Comparison of ENCODE assay signal across 30 mouse cellular contexts in genomic region chr4:53086636-53087035, GRCm38 (mm10).
A peak's percentile ranks its signal among the peaks of the same experiment; 100 is the strongest.
DNase-seq lines count a peak whose midpoint lies in the region; ATAC-seq and TF ChIP-seq lines count a peak whose summit lies in the region.
"Had no signal": no experiment of that assay in that cellular context is flagged by ENCODE, and none has a peak within 500 bp of the region (broad histone marks: within the 10 kb centered on the region; RNA-seq: fewer than 3 reads in every experiment).

No protein-coding gene starts in this region.

- no peak overlapping the region for H3K4me3 ChIP-seq in gastrocnemius, adult 2 months
- H3K4me3 ChIP-seq in kidney, embryonic 14.5 days (ENCODE audit: low read length), result no peak overlapping the region
- H3K4me3 ChIP-seq: embryonic facial prominence, embryonic 12.5 days; embryonic facial prominence, embryonic 15.5 days; heart, embryonic 12.5 days; heart, embryonic 15.5 days; hindbrain, embryonic 10.5 days; hindbrain, embryonic 13.5 days had no signal

- ATAC-seq in kidney, embryonic 14.5 days (ENCODE audit: low FRiP score, low TSS enrichment), result no peak
- ATAC-seq: forebrain, embryonic 14.5 days; forebrain, postnatal 0 days; hindbrain, embryonic 16.5 days; Patski had no signal

- TF ChIP-seq CTCF in gastrocnemius, adult 2 months (IDR thresholded peaks at IDR 0.05), result no peak

- DNase-seq in gastrocnemius, adult 2 months, result peak; percentile 47
- no peak for DNase-seq in gastrocnemius, postnatal 25 days
- DNase-seq in kidney, adult 8-10 months, result peak; percentile 46 to 53
- DNase-seq in kidney, postnatal 10 days, result no peak
- peak; percentile 56 to 80 for DNase-seq in kidney, postnatal 25 days
- DNase-seq in lung, postnatal 14 days, result no peak
- DNase-seq: adrenal gland, adult 2 months; adrenal gland, postnatal 14 days; B cell, adult 2 months; cerebellum, adult 11 months; cerebellum, adult 2 months; cerebellum, adult 9-11 months; cerebellum, postnatal 25 days; forebrain, postnatal 0 days; gastrocnemius, postnatal 10 days; heart, adult 18-20 months; heart, postnatal 10 days; heart, postnatal 36 days had no signal

- H3K4me2 ChIP-seq in kidney, embryonic 14.5 days (replicated peaks; ENCODE audit: low read depth, low read length), result no peak overlapping the region
- H3K4me2 ChIP-seq: embryonic facial prominence, embryonic 12.5 days; embryonic facial prominence, embryonic 15.5 days; heart, embryonic 12.5 days; heart, embryonic 15.5 days; hindbrain, embryonic 13.5 days had no signal

- WGBS in kidney, embryonic 14.5 days, result 78% methylated on average over 2 of the region's 2 CpGs

- intact Hi-C loops in gastrocnemius, adult 2 months (cut with DNase I), result no loop called here

- no peaks in the 10 kb centered on the region for H3K4me1 ChIP-seq in kidney, embryonic 14.5 days (ENCODE audit: control insufficient read depth, insufficient read depth, low read length)
- H3K4me1 ChIP-seq: embryonic facial prominence, embryonic 12.5 days; embryonic facial prominence, embryonic 15.5 days; heart, embryonic 12.5 days; heart, embryonic 15.5 days; hindbrain, embryonic 10.5 days; hindbrain, embryonic 13.5 days had no signal

- H3K36me3 ChIP-seq in kidney, embryonic 14.5 days (ENCODE audit: control insufficient read depth, insufficient read depth, low read length), result no peaks in the 10 kb centered on the region

- H3K27ac ChIP-seq in gastrocnemius, adult 2 months, result peak overlapping the region; percentile 35; the same call in 1 of the 2 replicates
- H3K27ac ChIP-seq in kidney, embryonic 14.5 days (ENCODE audit: low read depth, low read length), result no peak overlapping the region
- H3K27ac ChIP-seq: embryonic facial prominence, embryonic 12.5 days; embryonic facial prominence, embryonic 15.5 days; heart, embryonic 15.5 days; hindbrain, embryonic 10.5 days; hindbrain, embryonic 13.5 days had no signal

- no peaks in the 10 kb centered on the region for H3K27me3 ChIP-seq in kidney, embryonic 14.5 days (ENCODE audit: control insufficient read depth, insufficient read depth, low read length)
- H3K27me3 ChIP-seq: CH12.LX; embryonic facial prominence, embryonic 12.5 days; embryonic facial prominence, embryonic 15.5 days; heart, embryonic 12.5 days; heart, embryonic 15.5 days; hindbrain, embryonic 13.5 days; Patski had no signal

- H3K9ac ChIP-seq in kidney, embryonic 14.5 days (ENCODE audit: low read depth, low read length), result no peak overlapping the region
- H3K9ac ChIP-seq: embryonic facial prominence, embryonic 12.5 days; embryonic facial prominence, embryonic 15.5 days; forebrain, postnatal 0 days; heart, embryonic 12.5 days; heart, embryonic 15.5 days; hindbrain, embryonic 13.5 days had no signal

- no peaks in the 10 kb centered on the region for H3K9me3 ChIP-seq in kidney, embryonic 14.5 days (ENCODE audit: control insufficient read depth, low read length)
- H3K9me3 ChIP-seq: embryonic facial prominence, embryonic 12.5 days; embryonic facial prominence, embryonic 15.5 days; G1E; heart, embryonic 12.5 days; heart, embryonic 15.5 days; hindbrain, embryonic 10.5 days; hindbrain, embryonic 13.5 days had no signal

Comparison
In these comparisons a context has a peak if more than half of its experiments do, and no peak if none do; other contexts are left out.
1. DNase-seq: peak in gastrocnemius, adult 2 months (single experiment), kidney, adult 8-10 months (2 of 2) and kidney, postnatal 25 days (2 of 2); none in gastrocnemius, postnatal 25 days (single experiment), kidney, postnatal 10 days (single experiment) and lung, postnatal 14 days (single experiment).